Mouse (Mus musculus) forebrain, postnatal 0 days (tissue): ENCODE data around the gene Dpp4. TPM values are rescaled to one million over a fixed set of nuclear protein-coding genes. Genes with fewer than 3 reads are reported as not detected.

Source experiments
- ATAC-seq: fragments of 200-750 bp; cut with Nextera tagmentation; 2 replicates; pipeline ENCODE4 v1.8.0; 2017; ENCODE audit warnings: mild to moderate bottlenecking, moderate library complexity
- DNase-seq: peaks from one replicate; pipeline ENCODE4 v3.0.0-alpha.2; 2015
- H3K27ac ChIP-seq: fragments of 300-500 bp; sonication (generic); 2 replicates; pipeline ENCODE4 v1.5.1; 2014; ENCODE audit warnings: low read depth, mild to moderate bottlenecking, antibody characterized with exemption, low read length, moderate library complexity, mixed read lengths
- H3K27me3 ChIP-seq: fragments of 300-500 bp; sonication (generic); 2 replicates; pipeline ENCODE4 v1.6.1; 2014; ENCODE audit warnings: mild to moderate bottlenecking, low read length, mixed read lengths; ENCODE audit not compliant: insufficient read depth
- H3K36me3 ChIP-seq: fragments of 300-500 bp; sonication (generic); 2 replicates; pipeline ENCODE4 v1.6.1; 2014; ENCODE audit warnings: mild to moderate bottlenecking, moderate library complexity; ENCODE audit not compliant: insufficient read depth
- H3K4me1 ChIP-seq: fragments of 300-500 bp; sonication (generic); 2 replicates; pipeline ENCODE4 v1.6.1; 2014; ENCODE audit warnings: antibody characterized with exemption; ENCODE audit not compliant: insufficient read depth
- H3K4me2 ChIP-seq: fragments of 300-500 bp; sonication (generic); 2 replicates; pipeline ENCODE4 v1.6.1; 2014; ENCODE audit warnings: low read depth, mild to moderate bottlenecking, moderate library complexity
- H3K4me3 ChIP-seq: fragments of 300-500 bp; sonication (generic); 2 replicates; pipeline ENCODE4 v1.5.1; 2014; ENCODE audit warnings: low read depth, low read length, mixed read lengths
- H3K9ac ChIP-seq: fragments of 300-500 bp; sonication (generic); 2 replicates; pipeline ENCODE4 v1.6.1; 2014; ENCODE audit warnings: mild to moderate bottlenecking
- H3K9me3 ChIP-seq: fragments of 300-500 bp; sonication (generic); 2 replicates; pipeline ENCODE4 v1.6.1; 2016; ENCODE audit warnings: low read length
- CTCF ChIP-seq: sonication (generic); IDR thresholded peaks from 2 replicates; pipeline ENCODE4 v1.5.1; 2016; ENCODE audit warnings: antibody characterized with exemption, control low read depth, low read depth
- WGBS: fragments of 180-500 bp; shearing (Covaris S2); extraction: QIAGEN DNeasy Blood & Tissue Kit; methylation state at CpG from one replicate; pipeline ENCODE4 v1.1.7; 2014; 5-methylcytosine and 5-hydroxymethylcytosine counted together
- polyA plus RNA-seq: library from polyadenylated mRNA; unstranded; fragments of >200 nt; fragmentation: Nextera tagmentation; extraction: Ambion mirVana; gene quantifications from 2 replicates; pipeline ENCODE4 v1.2.1, GENCODE M21; 2015
- total RNA-seq: library from RNA; depleted of rRNA; stranded (reverse); fragments of >200 nt; gene quantifications from 2 replicates; pipeline ENCODE4 v1.2.3, GENCODE M21; 2014

Dpp4 gene
- total and polyA plus RNA-seq, 2 experiments from 2014 or later = 1.8 to 1.9 TPM

DNA sequence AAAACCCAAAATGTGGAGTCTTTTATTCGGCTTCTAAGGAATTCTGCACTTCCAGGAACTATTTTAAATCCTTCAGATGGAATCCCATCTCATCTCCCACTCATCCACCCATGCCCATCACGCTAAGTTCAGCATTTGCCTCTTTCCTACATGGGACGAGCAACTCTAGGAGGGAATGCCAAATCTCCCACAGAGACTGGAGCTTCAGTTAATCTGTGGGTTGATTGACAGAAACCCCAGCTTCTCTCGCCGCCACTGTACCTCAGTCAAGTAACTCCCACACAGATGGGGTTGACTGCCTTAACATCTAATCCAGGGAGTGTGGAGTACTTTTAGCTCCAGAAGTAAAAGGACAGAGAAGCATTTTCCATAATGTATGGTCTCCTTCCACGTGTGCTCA, 42.0 kb upstream of the Dpp4 start:
- 75% methylated on average over 6 of the region's 6 CpGs for WGBS

DNA sequence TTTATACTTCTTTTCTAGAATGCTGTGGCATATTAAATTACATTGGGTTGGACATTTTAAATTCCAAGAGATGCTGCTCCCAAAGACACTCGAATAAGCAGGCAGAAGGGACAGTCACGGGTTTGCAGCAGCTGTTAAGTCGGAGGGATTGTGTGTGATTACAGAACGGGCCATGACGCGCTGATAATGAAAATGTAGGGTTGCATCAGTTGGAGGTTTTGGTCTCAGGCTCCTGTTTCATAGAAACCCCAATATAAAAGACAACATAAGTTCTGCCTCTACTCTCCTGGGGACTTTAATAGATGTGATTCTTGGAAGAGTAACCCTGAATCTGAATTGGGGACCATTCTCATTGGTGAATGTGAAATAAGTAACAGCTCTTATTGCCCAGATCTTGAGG, 38.3 kb upstream of the Dpp4 start:
- 86% methylated on average over 6 of the region's 6 CpGs for WGBS
- H3K9ac ChIP-seq = no peak overlapping the region
- H3K4me2 ChIP-seq = no peak overlapping the region
- no peaks in the 10 kb centered on the region for H3K27me3 ChIP-seq
- TF ChIP-seq CTCF = no peak
- ATAC-seq (no peak), DNase-seq (no peak)
- H3K4me1 ChIP-seq = no peaks in the 10 kb centered on the region
- H3K4me3 ChIP-seq = no peak overlapping the region
- H3K27ac ChIP-seq = no peak overlapping the region
- no peaks in the 10 kb centered on the region for H3K36me3 ChIP-seq
- no peaks in the 10 kb centered on the region for H3K9me3 ChIP-seq

More for the DNA sequence above, 42.0 kb upstream of the Dpp4 start:
- Histone ChIP-seq H3K9me3 (no peaks in the 10 kb centered on the region), H3K27ac (no peak overlapping the region), H3K4me1 (peaks cover 1% of the 10 kb centered on the region; the same call in 1 of the 2 replicates), H3K4me2 (no peak overlapping the region), H3K4me3 (no peak overlapping the region), H3K9ac (no peak overlapping the region), H3K27me3 (no peaks in the 10 kb centered on the region), H3K36me3 (no peaks in the 10 kb centered on the region)
- DNase-seq = no peak
- ATAC-seq = no peak
- TF ChIP-seq CTCF = no peak

DNA sequence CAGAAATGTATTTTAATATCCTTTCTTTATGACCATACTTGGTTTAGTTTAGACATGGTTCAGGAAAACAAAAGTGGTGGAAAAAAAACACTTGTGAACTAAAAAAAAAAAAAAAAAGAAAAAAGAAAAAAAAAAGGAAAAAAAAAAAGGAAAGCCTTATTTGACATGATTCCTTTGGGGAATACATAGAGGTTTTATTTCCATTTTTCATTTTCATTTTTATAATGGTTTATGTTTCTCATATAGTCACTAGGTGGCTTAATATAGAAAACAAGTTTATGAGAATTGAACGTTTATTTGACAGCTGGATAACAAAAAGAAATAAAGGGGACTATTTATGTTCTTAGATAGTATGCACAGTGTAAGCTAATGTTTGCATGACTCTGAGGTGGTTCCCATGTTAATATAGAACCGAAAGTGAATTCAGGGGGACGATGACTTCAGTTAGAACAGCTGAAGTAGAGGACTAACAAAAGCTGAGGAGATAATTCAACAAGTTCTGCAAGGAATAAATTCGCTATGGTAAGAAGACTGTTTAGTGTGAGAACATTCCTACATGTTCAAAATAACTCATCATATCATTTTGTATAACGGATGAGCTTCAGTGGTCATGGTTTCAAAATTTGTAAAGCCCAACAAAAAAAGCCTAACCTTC, 37.8 kb upstream of the Dpp4 start:
- Histone ChIP-seq H3K27ac (no peak overlapping the region), H3K9me3 (no peaks in the 10 kb centered on the region), H3K4me3 (no peak overlapping the region), H3K4me2 (no peak overlapping the region), H3K4me1 (no peaks in the 10 kb centered on the region), H3K9ac (no peak overlapping the region), H3K27me3 (no peaks in the 10 kb centered on the region), H3K36me3 (no peaks in the 10 kb centered on the region)
- TF ChIP-seq CTCF = no peak
- 84% methylated on average over 5 of the region's 5 CpGs for WGBS
- no peak for ATAC-seq
- DNase-seq = no peak

DNA sequence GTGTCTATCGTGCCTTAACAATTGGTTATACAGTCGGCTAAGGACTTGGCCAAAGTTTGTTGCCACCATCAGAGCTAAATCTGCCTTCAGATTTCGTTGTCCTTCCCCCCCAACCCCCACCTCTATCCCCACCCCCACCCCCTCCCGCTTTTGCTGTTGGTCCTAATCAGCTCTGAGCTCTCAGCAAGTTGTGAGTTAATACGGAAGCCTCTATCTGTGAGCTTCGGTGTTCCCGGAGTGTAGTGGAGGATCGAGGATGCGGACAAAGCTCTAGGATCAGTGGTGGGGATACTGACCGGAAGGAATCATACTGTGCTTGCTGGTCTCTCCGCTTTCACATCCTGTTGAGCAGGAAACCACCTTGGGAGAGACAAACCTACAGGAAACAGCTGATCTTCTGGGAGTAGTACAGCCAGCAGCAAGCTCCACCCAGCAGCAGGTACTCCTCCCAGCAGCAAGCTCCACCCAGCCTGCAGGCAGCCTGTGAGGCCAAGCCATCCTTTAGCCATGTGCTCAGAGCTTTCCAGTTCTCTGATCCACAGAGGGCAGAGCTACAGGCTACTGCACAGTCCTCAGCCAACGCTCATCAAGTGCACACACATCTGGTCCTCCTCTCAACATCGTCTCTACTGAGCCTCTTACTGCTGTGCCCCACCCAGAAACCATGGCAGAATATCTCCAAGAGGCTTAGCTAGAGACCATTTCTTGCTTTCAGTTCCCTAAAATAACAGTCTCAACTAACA, 28.9 kb upstream of the Dpp4 start:
- 71% methylated on average over 13 of the region's 13 CpGs for WGBS
- ATAC-seq = no peak
- TF ChIP-seq CTCF = no peak

DNA sequence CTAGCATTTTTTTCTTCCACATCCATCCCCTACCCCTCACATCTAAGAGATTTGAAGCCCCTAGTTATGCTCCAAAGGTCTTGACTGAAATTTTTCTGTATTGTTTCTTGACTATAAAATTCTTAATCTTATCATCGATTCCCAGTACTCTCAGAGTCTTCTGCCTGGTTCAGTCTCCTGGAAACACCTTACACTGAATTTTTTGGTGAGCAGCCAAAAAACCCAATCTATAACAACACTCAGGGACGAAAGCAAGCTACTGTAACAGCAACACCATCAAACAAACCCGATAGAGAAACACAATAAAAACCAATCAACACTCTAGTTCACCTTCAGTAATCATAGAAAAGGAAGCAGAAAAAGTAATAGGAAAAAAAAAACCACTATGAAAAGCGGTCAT, 28.1 kb upstream of the Dpp4 start:
- no peak overlapping the region for H3K4me3 ChIP-seq
- no peaks in the 10 kb centered on the region for H3K4me1 ChIP-seq
- no peaks in the 10 kb centered on the region for H3K9me3 ChIP-seq
- H3K36me3 ChIP-seq = no peaks in the 10 kb centered on the region
- 77% methylated on average over 4 of the region's 4 CpGs for WGBS
- H3K27me3 ChIP-seq = no peaks in the 10 kb centered on the region
- no peak overlapping the region for H3K4me2 ChIP-seq
- no peak overlapping the region for H3K27ac ChIP-seq
- ATAC-seq = no peak
- no peak overlapping the region for H3K9ac ChIP-seq
- no peak for DNase-seq
- TF ChIP-seq CTCF = no peak

More for the DNA sequence above, 28.9 kb upstream of the Dpp4 start:
- H3K4me1 ChIP-seq = no peaks in the 10 kb centered on the region
- H3K4me2 ChIP-seq = no peak overlapping the region
- no peak overlapping the region for H3K9ac ChIP-seq
- no peaks in the 10 kb centered on the region for H3K36me3 ChIP-seq
- no peak overlapping the region for H3K27ac ChIP-seq
- no peak for DNase-seq
- no peaks in the 10 kb centered on the region for H3K27me3 ChIP-seq
- no peaks in the 10 kb centered on the region for H3K9me3 ChIP-seq
- no peak overlapping the region for H3K4me3 ChIP-seq

DNA sequence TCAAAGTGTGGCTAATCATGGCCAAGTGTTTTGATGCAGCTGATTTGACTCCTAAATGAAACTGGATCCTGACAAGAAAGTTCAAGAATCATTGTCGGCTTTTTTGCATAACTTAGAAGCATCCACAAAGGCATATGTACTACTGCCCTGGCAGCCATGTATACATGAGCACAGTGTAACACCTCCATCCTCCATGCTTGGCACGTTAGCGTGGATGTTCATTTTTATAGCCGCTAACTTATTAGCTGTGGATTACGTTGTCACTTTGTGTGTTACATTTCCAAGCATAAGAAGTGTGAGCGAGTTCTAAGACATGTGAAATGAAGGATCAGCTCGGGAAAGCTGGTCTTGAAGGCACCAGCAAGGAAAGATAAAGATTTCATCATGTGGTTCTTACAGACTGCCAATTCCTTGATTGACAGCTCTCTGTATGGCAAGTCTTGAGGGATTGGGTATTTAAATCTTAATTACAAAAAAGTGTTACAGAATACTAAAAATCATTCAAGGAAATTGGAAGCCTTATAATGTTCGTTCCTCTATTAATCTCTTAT, 19.3 kb upstream of the Dpp4 start:
- Histone ChIP-seq H3K4me1 (no peaks in the 10 kb centered on the region), H3K27me3 (no peaks in the 10 kb centered on the region), H3K9me3 (no peaks in the 10 kb centered on the region), H3K9ac (no peak overlapping the region), H3K36me3 (no peaks in the 10 kb centered on the region), H3K27ac (no peak overlapping the region), H3K4me2 (no peak overlapping the region), H3K4me3 (no peak overlapping the region)
- 54% methylated on average over 8 of the region's 8 CpGs for WGBS
- ATAC-seq (peak; percentile 74), DNase-seq (peak; percentile 16)
- no peak for TF ChIP-seq CTCF

DNA sequence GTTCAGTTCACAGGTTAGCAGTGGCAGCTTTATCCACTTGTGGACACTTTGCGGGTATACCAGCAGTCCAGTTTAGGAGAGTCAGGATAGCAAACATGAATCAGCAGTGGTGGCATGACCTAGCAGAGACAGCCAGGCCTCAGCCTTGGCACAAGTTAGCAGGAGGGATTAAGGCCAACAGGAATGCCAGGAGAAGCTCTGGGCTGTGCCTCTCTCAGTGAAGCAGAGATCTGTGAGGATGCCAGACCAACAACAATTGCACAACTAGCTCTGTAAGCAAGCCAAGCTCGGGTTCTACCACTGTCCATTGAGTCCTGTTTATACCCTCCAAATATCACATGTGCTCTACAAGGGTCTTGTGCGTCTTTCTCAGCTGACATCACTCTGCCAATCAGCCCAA, 13.9 kb upstream of the Dpp4 start:
- TF ChIP-seq CTCF = no peak
- DNase-seq (no peak), ATAC-seq (no peak)
- no peaks in the 10 kb centered on the region for H3K27me3 ChIP-seq
- H3K9ac ChIP-seq = no peak overlapping the region
- H3K4me2 ChIP-seq = no peak overlapping the region
- 82% methylated on average over 3 of the region's 3 CpGs for WGBS
- 0 out of 2 replicates have a peak, but pooled peaks cover 2% of the 10 kb centered on the region for H3K4me1 ChIP-seq
- no peak overlapping the region for H3K4me3 ChIP-seq
- H3K9me3 ChIP-seq = no peaks in the 10 kb centered on the region
- no peak overlapping the region for H3K27ac ChIP-seq
- no peaks in the 10 kb centered on the region for H3K36me3 ChIP-seq
